Mouse (Mus musculus) liver, embryonic 12.5 days (tissue): Measurements from ENCODE around the gene Atrip. TPM values are rescaled to one million over a fixed set of nuclear protein-coding genes. Genes with fewer than 3 reads are reported as not detected.

Source experiments
- polyA plus RNA-seq: library from polyadenylated mRNA; unstranded; fragments of >200 nt; fragmentation: Nextera tagmentation; extraction: Ambion mirVana; gene quantifications from 2 replicates; pipeline ENCODE4 v1.2.1, GENCODE M21; 2016

Gene Atrip
- polyA plus RNA-seq, 1 experiment from 2014 or later, result 18.6 TPM

Other genes starting within 250 kb of the Atrip start
- 0.13 and 0.15 TPM in 2 replicates for gene Celsr3, start 247.8 kb downstream of the Atrip start, polyA plus RNA-seq
- gene Slc26a6, start 220.8 kb downstream of the Atrip start, polyA plus RNA-seq, result 6.9 and 9.0 TPM in 2 replicates
- not detected in 2 replicates for gene Tmem89, start 159.5 kb downstream of the Atrip start, polyA plus RNA-seq
- 384 and 405 TPM in 2 replicates for gene Uqcrc1, start 137.5 kb downstream of the Atrip start, polyA plus RNA-seq
- 0.31 and 0.68 TPM in 2 replicates for gene Col7a1, start 120.5 kb downstream of the Atrip start, polyA plus RNA-seq
- 0.11 TPM in 1 of 2 replicates, not detected in the other for gene Ucn2, start 88.1 kb downstream of the Atrip start, polyA plus RNA-seq
- gene Pfkfb4, start 82.3 kb downstream of the Atrip start, polyA plus RNA-seq, result 3.4 and 4.4 TPM in 2 replicates
- gene Shisa5, start 35.6 kb downstream of the Atrip start, polyA plus RNA-seq, result 19.0 and 21.5 TPM in 2 replicates
- 8.8 and 9.1 TPM in 2 replicates for gene Trex1, start 14.4 kb downstream of the Atrip start, polyA plus RNA-seq
- 14.5 and 15.3 TPM in 2 replicates for gene Ccdc51, start 8.4 kb upstream of the Atrip start, polyA plus RNA-seq
- gene Tma7, start 8.5 kb upstream of the Atrip start, polyA plus RNA-seq, result 522 and 538 TPM in 2 replicates
- 4.9 TPM in 2 replicates for gene Plxnb1, start 21.3 kb upstream of the Atrip start, polyA plus RNA-seq
- gene Fbxw21, start 87.9 kb upstream of the Atrip start, polyA plus RNA-seq, result not detected in 2 replicates
- not detected in 2 replicates for gene Fbxw13, start 121.9 kb upstream of the Atrip start, polyA plus RNA-seq
- gene Fbxw20, start 160.6 kb upstream of the Atrip start, polyA plus RNA-seq, result not detected in 2 replicates
- gene Fbxw14, start 213.6 kb upstream of the Atrip start, polyA plus RNA-seq, result 0.33 TPM in 1 of 2 replicates, not detected in the other